Mouse (Mus musculus) stomach, postnatal 0 days (tissue): ENCODE results near the gene Meis1.

Experiments
- CTCF ChIP-seq: IDR thresholded peaks from 2 replicates; pipeline ENCODE4 v1.5.1; 2016; ENCODE audit warnings: antibody characterized with exemption, low read depth, mild to moderate bottlenecking, moderate library complexity
- EP300 ChIP-seq: optimal IDR thresholded peaks from 2 replicates; pipeline ENCODE3; 2016; ENCODE audit warnings: antibody characterized with exemption

DNA sequence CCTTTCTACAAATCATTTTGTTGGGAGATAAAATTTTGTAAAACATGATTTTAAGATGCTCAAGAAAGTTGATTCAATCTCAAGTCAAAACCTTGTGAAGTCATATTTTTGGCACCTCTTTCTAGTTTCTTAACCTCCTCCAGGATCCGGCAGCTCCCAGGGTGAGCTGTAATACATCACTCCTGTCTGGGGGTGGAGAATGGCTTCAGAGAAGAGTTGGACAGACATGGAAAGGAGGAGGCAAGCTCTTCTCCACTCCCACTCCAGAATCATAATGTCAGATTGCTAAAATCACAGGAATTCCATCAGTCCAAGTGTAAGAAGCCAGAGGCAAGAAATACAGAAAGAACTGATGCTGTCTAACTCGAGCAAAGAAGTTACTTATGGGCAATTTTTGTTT is 126.3 kb downstream of the Meis1 start:
- no peak for TF ChIP-seq EP300
- TF ChIP-seq CTCF: no peak
